ENCODE assay signal across 20 mouse cellular contexts in the genomic region with DNA sequence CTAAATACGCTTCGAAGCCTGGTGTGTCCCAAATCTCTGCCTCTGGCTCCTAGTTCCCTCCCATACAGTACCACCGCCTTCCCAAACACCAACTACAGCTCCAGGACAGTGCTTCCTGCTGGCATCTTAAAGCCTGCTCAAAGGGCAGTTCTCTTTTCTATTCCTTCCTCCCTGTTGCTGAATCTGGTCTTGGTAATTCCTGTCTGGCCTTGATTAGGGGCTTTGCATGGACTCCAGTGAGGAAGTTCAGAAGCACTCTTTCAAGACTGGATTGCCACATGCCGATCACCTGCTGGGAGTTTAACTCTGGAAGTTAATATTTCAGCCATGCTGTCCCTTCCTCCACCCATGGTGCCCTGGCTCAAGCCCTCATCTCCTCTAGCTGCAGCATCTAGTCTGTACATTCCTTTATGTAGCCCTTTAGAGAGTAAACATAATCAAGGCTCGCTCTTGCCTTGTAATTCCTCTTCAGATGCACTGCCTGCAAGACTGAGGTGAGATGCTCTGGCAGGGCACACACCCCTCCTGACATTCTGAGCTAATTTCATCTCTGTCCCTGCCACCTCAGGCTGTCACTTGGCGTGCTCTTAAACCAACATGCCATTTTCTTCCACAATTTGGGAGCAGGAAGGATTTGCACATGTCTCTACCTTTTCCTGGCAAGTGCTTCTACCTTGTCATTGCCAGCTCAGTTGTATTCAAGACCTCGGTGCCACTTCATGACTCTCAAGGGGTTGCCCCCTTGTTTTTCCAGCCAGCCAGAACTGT.
A peak's percentile ranks its signal among the peaks of the same experiment; 100 is the strongest.
DNase-seq lines count a peak whose midpoint lies in the region; TF ChIP-seq lines count a peak whose summit lies in the region.
"Had no signal": no experiment of that assay in that cellular context is flagged by ENCODE, and none has a peak within 500 bp of the region (broad histone marks: within the 10 kb centered on the region; RNA-seq: fewer than 3 reads in every experiment).

No protein-coding gene starts in this region.

- no peaks in the 10 kb centered on the region for H3K27me3 ChIP-seq in cerebellum, adult 2 months (ENCODE audit: control insufficient read depth, insufficient read depth, low read length)
- H3K27me3 ChIP-seq in kidney, adult 2 months (replicated peaks; ENCODE audit: control insufficient read depth, insufficient read depth, low read length): no peaks in the 10 kb centered on the region
- H3K27me3 ChIP-seq: forebrain, embryonic 13.5 days; heart, embryonic 12.5 days; liver, embryonic 15.5 days; lung, embryonic 15.5 days; stomach, embryonic 15.5 days had no signal

- no peak for TF ChIP-seq CTCF in cerebellum, adult 2 months (IDR thresholded peaks at IDR 0.05; ENCODE audit: borderline replicate concordance, insufficient read depth, low read depth, low read length)
- TF ChIP-seq CTCF in kidney, adult 2 months (conservative IDR thresholded peaks at IDR 0.05; ENCODE audit: insufficient read depth, insufficient read length, low read depth, low read length): no peak

- H3K36me3 ChIP-seq in kidney, adult 2 months (ENCODE audit: control insufficient read depth, insufficient read depth, low read length): no peaks in the 10 kb centered on the region
- H3K36me3 ChIP-seq: heart, embryonic 12.5 days; liver, embryonic 15.5 days; lung, embryonic 15.5 days; stomach, embryonic 15.5 days had no signal

- no peak for TF ChIP-seq POLR2A in cerebellum, adult 2 months (IDR thresholded peaks at IDR 0.05; ENCODE audit: borderline replicate concordance, insufficient read depth, low read length)
- no peak for TF ChIP-seq POLR2A in kidney, adult 2 months (IDR thresholded peaks at IDR 0.05; ENCODE audit: low read depth, low read length)

- H3K4me3 ChIP-seq in cerebellum, adult 2 months (replicated peaks; ENCODE audit: insufficient read depth, low read depth, low read length): no peak overlapping the region
- H3K4me3 ChIP-seq in kidney, adult 2 months (ENCODE audit: insufficient read depth, low read depth, low read length): no peak overlapping the region
- no peak overlapping the region for H3K4me3 ChIP-seq in brown adipose tissue, adult 24 weeks (ENCODE audit: insufficient read depth, low read depth, low read length)
- H3K4me3 ChIP-seq: forebrain, embryonic 13.5 days; heart, embryonic 12.5 days; liver, embryonic 15.5 days; lung, embryonic 15.5 days; stomach, embryonic 15.5 days had no signal

- H3K27ac ChIP-seq in cerebellum, adult 2 months (ENCODE audit: insufficient read depth, low read length): no peak overlapping the region
- no peak overlapping the region for H3K27ac ChIP-seq in kidney, adult 2 months (ENCODE audit: insufficient read depth, low read depth, low read length)
- H3K27ac ChIP-seq in brown adipose tissue, adult 24 weeks (replicated peaks; ENCODE audit: low read depth, low read length): 0 out of 2 replicates have a peak overlapping the region, but pooled peaks have one; percentile 19
- H3K27ac ChIP-seq: forebrain, embryonic 13.5 days; liver, embryonic 15.5 days; lung, embryonic 15.5 days; stomach, embryonic 15.5 days had no signal

- 69% methylated on average over 7 of the region's 7 CpGs for WGBS in cerebellum, adult 2 months
- 85% methylated on average over 7 of the region's 7 CpGs for WGBS in kidney, adult 2 months

- H3K4me1 ChIP-seq in cerebellum, adult 2 months (ENCODE audit: control insufficient read depth, insufficient read depth, low read length): peaks cover 14% of the 10 kb centered on the region; the same call in 1 of the 2 replicates
- 0 out of 2 replicates have a peak, but pooled peaks cover 2% of the 10 kb centered on the region for H3K4me1 ChIP-seq in kidney, adult 2 months (ENCODE audit: control insufficient read depth, insufficient read depth, low read length)
- H3K4me1 ChIP-seq in brown adipose tissue, adult 24 weeks (ENCODE audit: control insufficient read depth, insufficient read depth, insufficient read length, low read length): peaks cover 14% of the 10 kb centered on the region
- H3K4me1 ChIP-seq: lung, embryonic 15.5 days; stomach, embryonic 15.5 days had no signal

- DNase-seq in cerebellum, adult 2 months: peak; percentile 41 to 52
- no peak for DNase-seq in cerebellum, adult 11 months
- DNase-seq in kidney, adult 2 months: peak; percentile 41
- DNase-seq in kidney, adult 11 months: no peak
- DNase-seq in mesoderm, embryonic 11.5 days (ENCODE audit: low read depth, low spot score): peak; percentile 10
- no peak for DNase-seq in urinary bladder, adult 18-20 months (ENCODE audit: low spot score in 2 of 2)
- DNase-seq: adrenal gland, postnatal 25 days; cerebellum, adult 8-10 months; heart, postnatal 10 days; kidney, postnatal 4 days; lung, postnatal 36 days; right cerebral cortex, adult 18-20 months; right cerebral cortex, postnatal 4 days; thymus, postnatal 25 days had no signal

Comparison
In these comparisons a context has a peak if more than half of its experiments do, and no peak if none do; other contexts are left out.
1. DNase-seq: peak in cerebellum, adult 2 months (2 of 2), kidney, adult 2 months (single experiment) and mesoderm, embryonic 11.5 days (single experiment); none in cerebellum, adult 11 months (single experiment), kidney, adult 11 months (single experiment) and urinary bladder, adult 18-20 months (0 of 2).